Mouse (Mus musculus) liver, adult 2 months (tissue): Measurements from ENCODE around the gene Acbd3. TPM values are rescaled to one million over a fixed set of nuclear protein-coding genes. Genes with fewer than 3 reads are reported as not detected.

ENCODE experiments used
- DNase-seq: peaks from one replicate; pipeline ENCODE4 v3.0.0-alpha.2; 2011; ENCODE audit warnings: low read depth, low spot score; ENCODE audit errors: extremely low read depth
- H3K27ac ChIP-seq: fragments of 200-500 bp; replicated peaks from 2 replicates; pipeline ENCODE4 v1.5.1; 2012; ENCODE audit warnings: low read depth, mild to moderate bottlenecking, control low read depth, inconsistent platforms, low read length; ENCODE audit not compliant: insufficient read depth
- H3K27me3 ChIP-seq: fragments of 200-500 bp; 2 replicates; pipeline ENCODE4 v1.6.1; 2012; ENCODE audit warnings: mild to moderate bottlenecking, moderate library complexity, low read length, inconsistent platforms; ENCODE audit not compliant: control insufficient read depth, insufficient read depth
- H3K36me3 ChIP-seq: fragments of 200-500 bp; 2 replicates; pipeline ENCODE4 v1.6.1; 2012; ENCODE audit warnings: low read length, inconsistent platforms; ENCODE audit not compliant: control insufficient read depth, insufficient read depth
- H3K4me1 ChIP-seq: fragments of 200-500 bp; 2 replicates; pipeline ENCODE4 v1.6.1; 2011; ENCODE audit warnings: low read length; ENCODE audit not compliant: control insufficient read depth, insufficient read depth
- H3K4me3 ChIP-seq: fragments of 200-500 bp; 2 replicates; pipeline ENCODE4 v1.5.1; 2011; ENCODE audit warnings: low read depth, mild to moderate bottlenecking, control low read depth, low read length, moderate library complexity; ENCODE audit not compliant: insufficient read depth
- H3K79me2 ChIP-seq: fragments of 200-500 bp; 2 replicates; pipeline ENCODE4 v1.6.1; 2012; ENCODE audit warnings: inconsistent platforms, mild to moderate bottlenecking, low read length, moderate library complexity; ENCODE audit not compliant: control insufficient read depth, insufficient read depth
- H3K9ac ChIP-seq: fragments of 200-500 bp; 2 replicates; pipeline ENCODE4 v1.6.1; 2012; ENCODE audit warnings: low read depth, mild to moderate bottlenecking, control low read depth, inconsistent platforms, low read length
- CTCF ChIP-seq: fragments of 200-500 bp; IDR thresholded peaks from 2 replicates; pipeline ENCODE4 v1.5.1; 2011; ENCODE audit warnings: low read depth, low read length, control low read depth
- POLR2A ChIP-seq: fragments of 200-500 bp; IDR thresholded peaks from 2 replicates; pipeline ENCODE4 v1.6.1; 2011; ENCODE audit warnings: low read length, control low read depth; ENCODE audit not compliant: insufficient read depth; ENCODE audit errors: extremely low read depth
- WGBS: fragments of 180-500 bp; shearing (Covaris S2); methylation state at CpG from one replicate; pipeline ENCODE4 v1.1.7; 2018; 5-methylcytosine and 5-hydroxymethylcytosine counted together
- polyA plus RNA-seq: library from polyadenylated mRNA; depleted of rRNA; stranded (reverse); fragments of >200 nt; gene quantifications from 2 replicates; pipeline ENCODE4 v1.2.3, GENCODE M21; 2012
- total RNA-seq: library from RNA; depleted of rRNA; stranded (reverse); fragments of >200 nt; gene quantifications from 2 replicates; pipeline ENCODE4 v1.2.3, GENCODE M21; 2014

Acbd3 gene
- total and polyA plus RNA-seq, 2 experiments, result 6.3 to 13.1 TPM

GRCm38 (mm10) chr1:180776494-180776893 lies 50.7 kb downstream of the Acbd3 start:
- no peak overlapping the region for H3K9ac ChIP-seq
- WGBS, result 94% methylated on average over 6 of the region's 6 CpGs

GRCm38 (mm10) chr1:180777289-180777659 lies 51.4 kb downstream of the Acbd3 start:
- no peak for DNase-seq
- WGBS, result 57% methylated on average over 10 of the region's 10 CpGs
- H3K79me2 ChIP-seq, result no peaks in the 10 kb centered on the region
- TF ChIP-seq CTCF (no peak), POLR2A (no peak)
- no peaks in the 10 kb centered on the region for H3K27me3 ChIP-seq
- H3K36me3 ChIP-seq, result no peaks in the 10 kb centered on the region
- H3K9ac ChIP-seq, result peak overlapping the region; percentile 79
- no peaks in the 10 kb centered on the region; the same call in 1 of the 2 replicates for H3K4me1 ChIP-seq
- peak overlapping the region; percentile 67 for H3K4me3 ChIP-seq
- H3K27ac ChIP-seq, result peak overlapping the region; percentile 74

More at GRCm38 (mm10) chr1:180776494-180776893, 50.7 kb downstream of the Acbd3 start:
- Histone ChIP-seq H3K27me3 (no peaks in the 10 kb centered on the region), H3K27ac (no peak overlapping the region), H3K4me1 (no peaks in the 10 kb centered on the region; the same call in 1 of the 2 replicates), H3K36me3 (no peaks in the 10 kb centered on the region), H3K79me2 (no peaks in the 10 kb centered on the region), H3K4me3 (no peak overlapping the region)
- TF ChIP-seq POLR2A (no peak), CTCF (no peak)
- DNase-seq, result no peak

GRCm38 (mm10) chr1:180777660-180778402 lies 52.0 kb downstream of the Acbd3 start:
- DNase-seq, result peak; percentile 82
- TF ChIP-seq CTCF, result peak; percentile 67
- peak; percentile 84 for TF ChIP-seq POLR2A
- Histone ChIP-seq H3K4me1 (no peaks in the 10 kb centered on the region; the same call in 1 of the 2 replicates), H3K27me3 (no peaks in the 10 kb centered on the region), H3K36me3 (no peaks in the 10 kb centered on the region), H3K9ac (peak overlapping the region; percentile 79), H3K79me2 (no peaks in the 10 kb centered on the region), H3K4me3 (peak overlapping the region; percentile 67), H3K27ac (peak overlapping the region; percentile 74)
- WGBS, result 1% methylated on average over 56 of the region's 56 CpGs

GRCm38 (mm10) chr1:180778403-180778754 lies 52.5 kb downstream of the Acbd3 start:
- TF ChIP-seq POLR2A (no peak), CTCF (no peak)
- no peaks in the 10 kb centered on the region; the same call in 1 of the 2 replicates for H3K4me1 ChIP-seq
- H3K79me2 ChIP-seq, result no peaks in the 10 kb centered on the region
- 2% methylated on average over 13 of the region's 13 CpGs for WGBS
- H3K4me3 ChIP-seq, result peak overlapping the region; percentile 67
- peak overlapping the region; percentile 65 for H3K27ac ChIP-seq
- no peaks in the 10 kb centered on the region for H3K27me3 ChIP-seq
- no peak for DNase-seq
- H3K9ac ChIP-seq, result peak overlapping the region; percentile 69
- H3K36me3 ChIP-seq, result no peaks in the 10 kb centered on the region

GRCm38 (mm10) chr1:180778941-180779340 lies 53.1 kb downstream of the Acbd3 start:
- no peak for TF ChIP-seq POLR2A
- TF ChIP-seq CTCF, result no peak
- H3K27ac ChIP-seq, result no peak overlapping the region
- no peaks in the 10 kb centered on the region for H3K27me3 ChIP-seq
- DNase-seq, result no peak
- H3K36me3 ChIP-seq, result no peaks in the 10 kb centered on the region
- H3K79me2 ChIP-seq, result no peaks in the 10 kb centered on the region
- H3K4me3 ChIP-seq, result no peak overlapping the region
- H3K4me1 ChIP-seq, result no peaks in the 10 kb centered on the region; the same call in 1 of the 2 replicates
- no peak overlapping the region for H3K9ac ChIP-seq
- 80% methylated on average over 10 of the region's 10 CpGs for WGBS

- H3K4me1 ChIP-seq, result no peaks in the 10 kb centered on the region; the same call in 1 of the 2 replicates
- H3K27ac ChIP-seq, result no peak overlapping the region
- H3K36me3 ChIP-seq, result no peaks in the 10 kb centered on the region
- H3K79me2 ChIP-seq, result no peaks in the 10 kb centered on the region
- H3K4me3 ChIP-seq, result no peak overlapping the region
- TF ChIP-seq CTCF (no peak), POLR2A (no peak)
- 49% methylated on average over 8 of the region's 8 CpGs for WGBS
- no peaks in the 10 kb centered on the region for H3K27me3 ChIP-seq
- DNase-seq, result peak; percentile 31
- no peak overlapping the region for H3K9ac ChIP-seq
These were observed 54.4 kb downstream of the Acbd3 start for GRCm38 (mm10) chr1:180780291-180780690.
